Mouse (Mus musculus): ENCODE data around the gene Ppm1d. TPM values are rescaled to one million over a fixed set of nuclear protein-coding genes. Genes with fewer than 3 reads are reported as not detected.

Ppm1d gene
- polyA plus RNA-seq, 1 experiment, result 2.6 TPM

GRCm38 (mm10) chr11:85329167-85329894 lies 18.3 kb downstream of the Ppm1d start:
- Histone ChIP-seq H3K4me1 (ENCODE audit: control insufficient read depth, insufficient read depth, insufficient read length, low read length) (no peaks in the 10 kb centered on the region), H3K27ac (ENCODE audit: insufficient read depth, low read depth, low read length) (no peak overlapping the region), H3K4me3 (ENCODE audit: low read depth, low read length) (no peak overlapping the region), H3K36me3 (ENCODE audit: control insufficient read depth, insufficient read depth, low read length) (peaks cover 19% of the 10 kb centered on the region), H3K27me3 (ENCODE audit: control insufficient read depth, insufficient read depth, low read length) (no peaks in the 10 kb centered on the region)
- WGBS, result 92% methylated on average over 7 of the region's 7 CpGs
- TF ChIP-seq POLR2A (IDR thresholded peaks at IDR 0.05; ENCODE audit: low read depth, low read length), result no peak
- TF ChIP-seq CTCF (IDR thresholded peaks at IDR 0.05; ENCODE audit: extremely low read depth, insufficient read length, insufficient replicate concordance, low read depth, low read length), result no peak

DNA sequence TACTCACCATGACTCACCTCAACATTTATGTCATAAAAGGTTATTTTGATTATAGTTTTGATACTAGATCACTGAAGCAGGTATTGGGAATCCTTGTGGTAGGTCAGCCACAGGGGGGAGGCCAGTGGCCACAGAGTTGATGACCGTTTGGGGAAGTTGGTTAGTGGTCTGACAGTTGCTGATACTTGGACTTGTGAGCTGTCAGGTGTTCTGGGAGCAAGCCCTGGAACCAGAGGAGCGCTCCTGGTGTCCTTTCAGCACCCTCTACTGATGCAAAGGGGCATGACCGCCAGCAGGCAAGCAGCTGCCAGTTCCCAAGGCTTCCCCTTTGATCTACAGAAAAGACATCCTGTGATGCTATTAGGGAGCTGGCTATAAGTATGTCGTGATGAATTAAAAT lies 23.7 kb downstream of the Ppm1d start:
- WGBS, result 49% methylated on average over 4 of the region's 4 CpGs

DNA sequence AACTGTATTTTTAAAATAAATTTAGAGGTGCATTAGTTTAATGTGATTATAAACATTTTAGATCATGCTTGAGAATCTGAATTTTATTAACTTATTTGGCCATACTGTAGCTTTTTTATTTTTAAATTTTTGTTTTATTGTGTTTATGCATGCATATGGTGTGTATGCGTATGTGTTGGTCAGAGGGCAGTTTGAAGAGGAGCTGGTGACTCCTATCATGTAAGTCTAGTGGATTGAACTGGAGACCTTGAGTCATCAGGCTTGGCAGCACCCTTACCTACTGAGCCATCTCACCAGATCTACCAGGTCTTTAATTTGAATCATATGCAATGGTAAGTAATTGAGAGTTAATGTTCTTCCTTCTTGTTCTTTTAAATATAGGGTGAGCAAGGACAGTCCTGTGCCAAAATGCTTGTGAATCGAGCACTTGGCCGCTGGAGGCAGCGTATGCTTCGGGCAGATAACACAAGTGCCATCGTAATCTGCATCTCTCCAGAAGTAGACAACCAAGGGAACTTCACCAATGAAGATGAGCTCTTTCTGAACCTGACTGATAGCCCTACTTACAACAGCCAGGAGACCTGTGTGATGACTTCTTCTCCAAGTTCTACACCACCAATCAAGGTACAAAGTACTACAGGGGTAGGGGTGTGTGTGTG lies 28.3 kb downstream of the Ppm1d start:
- 94% methylated on average over 6 of the region's 6 CpGs for WGBS
- no peak for TF ChIP-seq CTCF (IDR thresholded peaks at IDR 0.05; ENCODE audit: extremely low read depth, insufficient read length, insufficient replicate concordance, low read depth, low read length)
- no peak for TF ChIP-seq POLR2A (IDR thresholded peaks at IDR 0.05; ENCODE audit: low read depth, low read length)
- H3K27ac ChIP-seq (ENCODE audit: insufficient read depth, low read depth, low read length), result no peak overlapping the region
- no peaks in the 10 kb centered on the region for H3K4me1 ChIP-seq (ENCODE audit: control insufficient read depth, insufficient read depth, insufficient read length, low read length)
- peaks cover 30% of the 10 kb centered on the region for H3K36me3 ChIP-seq (ENCODE audit: control insufficient read depth, insufficient read depth, low read length)
- no peaks in the 10 kb centered on the region for H3K27me3 ChIP-seq (ENCODE audit: control insufficient read depth, insufficient read depth, low read length)
- H3K4me3 ChIP-seq (ENCODE audit: low read depth, low read length), result no peak overlapping the region

More for the DNA sequence above, 23.7 kb downstream of the Ppm1d start:
- no peak overlapping the region for H3K27ac ChIP-seq (ENCODE audit: insufficient read depth, low read depth, low read length)
- H3K4me3 ChIP-seq (ENCODE audit: low read depth, low read length), result no peak overlapping the region
- no peaks in the 10 kb centered on the region for H3K27me3 ChIP-seq (ENCODE audit: control insufficient read depth, insufficient read depth, low read length)
- H3K36me3 ChIP-seq (ENCODE audit: control insufficient read depth, insufficient read depth, low read length), result peaks cover 28% of the 10 kb centered on the region
- no peaks in the 10 kb centered on the region for H3K4me1 ChIP-seq (ENCODE audit: control insufficient read depth, insufficient read depth, insufficient read length, low read length)
- TF ChIP-seq CTCF (IDR thresholded peaks at IDR 0.05; ENCODE audit: extremely low read depth, insufficient read length, insufficient replicate concordance, low read depth, low read length), result peak; percentile 38; the same call in 1 of the 2 replicates
- TF ChIP-seq POLR2A (IDR thresholded peaks at IDR 0.05; ENCODE audit: low read depth, low read length), result no peak

DNA sequence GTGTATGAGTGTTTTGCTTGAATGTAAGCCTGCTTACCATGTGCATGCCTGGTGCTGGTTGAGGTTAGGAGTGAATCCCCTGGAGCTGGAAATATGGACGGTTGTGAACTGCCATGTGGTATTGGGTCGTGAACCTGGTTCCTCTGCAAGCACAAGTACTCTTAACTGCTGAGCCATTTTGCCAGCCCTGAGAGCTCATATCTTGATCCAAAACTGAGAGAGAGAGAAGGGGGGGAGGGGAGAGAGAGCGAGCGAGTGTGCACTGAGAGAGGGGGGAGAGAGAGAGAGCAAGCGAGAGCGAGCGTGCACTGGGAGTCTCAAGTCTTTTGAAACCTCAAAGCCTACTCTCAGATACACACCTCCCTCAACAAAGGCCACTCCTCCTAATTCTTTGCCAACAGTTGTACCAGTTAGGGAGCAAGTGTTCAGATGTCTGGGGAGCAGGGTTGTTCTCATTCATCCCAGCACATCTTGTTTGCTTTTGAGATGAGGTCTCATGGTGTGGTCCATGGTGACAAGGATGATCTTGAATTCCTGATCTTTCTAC lies 29.1 kb downstream of the Ppm1d start:
- Histone ChIP-seq H3K36me3 (ENCODE audit: control insufficient read depth, insufficient read depth, low read length) (peaks cover 30% of the 10 kb centered on the region), H3K4me1 (ENCODE audit: control insufficient read depth, insufficient read depth, insufficient read length, low read length) (no peaks in the 10 kb centered on the region)
- WGBS, result 91% methylated on average over 7 of the region's 7 CpGs

DNA sequence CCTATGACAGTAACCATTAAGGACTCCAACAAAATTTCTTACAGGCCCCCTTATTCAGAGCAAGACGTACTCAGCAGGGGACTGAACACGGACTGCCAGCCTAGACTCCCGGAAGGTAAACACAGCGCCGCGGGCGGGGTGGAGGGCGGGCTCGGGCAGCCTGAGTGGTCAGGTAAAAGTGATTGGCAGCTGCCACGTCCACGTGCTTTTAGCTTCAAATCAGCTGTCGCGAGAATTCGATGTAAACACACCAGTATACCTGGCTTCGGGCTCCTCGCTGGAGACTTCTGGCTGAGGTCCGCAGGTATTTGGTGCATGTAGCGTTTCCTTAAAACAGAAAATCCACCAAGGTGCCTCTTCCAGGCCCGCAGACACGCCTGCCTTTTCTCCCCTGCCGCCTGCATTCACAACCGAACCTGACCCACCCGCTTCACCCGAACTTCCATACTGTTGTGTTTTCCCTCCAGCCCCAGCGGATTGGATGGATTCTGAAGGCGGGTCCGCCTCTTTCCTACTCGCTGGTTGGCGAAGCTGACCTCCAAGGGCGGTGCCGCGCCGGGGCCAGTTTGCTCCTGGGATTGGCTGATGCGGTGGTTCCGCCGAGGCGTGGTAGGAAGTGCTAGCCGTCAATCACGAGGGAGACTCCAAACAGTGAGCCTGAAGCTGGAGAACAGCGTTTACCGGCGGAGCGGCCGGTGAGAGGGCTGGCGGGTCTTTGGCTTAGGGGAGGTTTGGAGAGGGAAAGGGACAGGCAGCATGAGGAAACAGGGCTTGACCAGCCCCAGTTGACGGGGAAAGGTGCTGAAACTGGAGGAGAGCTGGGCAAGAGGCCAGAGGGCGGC lies 41.7 kb downstream of the Ppm1d start, which contains the start of gene Bcas3:
Gene Bcas3 (plus strand): TSS at position 629 of the 842 bp plus-strand sequence.
- Histone ChIP-seq H3K27ac (ENCODE audit: insufficient read depth, low read depth, low read length) (peak within 1 kb of the TSS; percentile 73), H3K4me3 (ENCODE audit: low read depth, low read length) (peak within 1 kb of the TSS; percentile 97), H3K27me3 (ENCODE audit: control insufficient read depth, insufficient read depth, low read length) (no peaks in the 10 kb centered on the region), H3K4me1 (ENCODE audit: control insufficient read depth, insufficient read depth, insufficient read length, low read length) (no peaks in the 10 kb centered on the region), H3K36me3 (ENCODE audit: control insufficient read depth, insufficient read depth, low read length) (no peaks in the 10 kb centered on the region)
- under 1% methylated on average over 47 of the region's 47 CpGs for WGBS
- TF ChIP-seq POLR2A (IDR thresholded peaks at IDR 0.05; ENCODE audit: low read depth, low read length) (peak; percentile 84), CTCF (IDR thresholded peaks at IDR 0.05; ENCODE audit: extremely low read depth, insufficient read length, insufficient replicate concordance, low read depth, low read length) (no peak)

More for the DNA sequence above, 29.1 kb downstream of the Ppm1d start:
- H3K4me3 ChIP-seq (ENCODE audit: low read depth, low read length), result no peak overlapping the region
- TF ChIP-seq CTCF (IDR thresholded peaks at IDR 0.05; ENCODE audit: extremely low read depth, insufficient read length, insufficient replicate concordance, low read depth, low read length) (no peak), POLR2A (IDR thresholded peaks at IDR 0.05; ENCODE audit: low read depth, low read length) (no peak)
- no peaks in the 10 kb centered on the region for H3K27me3 ChIP-seq (ENCODE audit: control insufficient read depth, insufficient read depth, low read length)
- no peak overlapping the region for H3K27ac ChIP-seq (ENCODE audit: insufficient read depth, low read depth, low read length)

DNA sequence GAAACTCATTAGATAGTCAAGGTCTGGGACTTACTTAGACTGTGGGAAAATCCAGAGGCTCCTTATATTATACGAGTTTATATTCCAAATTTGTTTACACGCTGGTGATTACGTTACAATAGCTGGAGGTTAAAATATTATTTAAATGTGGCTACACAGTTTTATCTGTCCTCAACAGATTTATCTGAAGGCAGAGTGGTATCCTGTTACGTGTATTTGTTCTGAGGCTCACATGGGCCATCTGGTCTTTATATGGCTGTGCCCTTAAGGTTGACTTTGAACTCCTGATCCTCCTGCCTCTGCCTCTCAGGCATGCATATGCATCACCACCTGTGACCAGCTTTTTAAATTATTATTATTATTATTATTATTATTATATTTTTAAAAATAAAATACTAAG lies 42.8 kb downstream of the Ppm1d start:
- TF ChIP-seq POLR2A (IDR thresholded peaks at IDR 0.05; ENCODE audit: low read depth, low read length), result no peak
- TF ChIP-seq CTCF (IDR thresholded peaks at IDR 0.05; ENCODE audit: extremely low read depth, insufficient read length, insufficient replicate concordance, low read depth, low read length), result no peak
- H3K27ac ChIP-seq (ENCODE audit: insufficient read depth, low read depth, low read length), result no peak overlapping the region
- no peaks in the 10 kb centered on the region; the same call in 1 of the 2 replicates for H3K36me3 ChIP-seq (ENCODE audit: control insufficient read depth, insufficient read depth, low read length)
- no peaks in the 10 kb centered on the region for H3K27me3 ChIP-seq (ENCODE audit: control insufficient read depth, insufficient read depth, low read length)
- WGBS, result 39% methylated on average over 4 of the region's 4 CpGs
- no peak overlapping the region for H3K4me3 ChIP-seq (ENCODE audit: low read depth, low read length)
- H3K4me1 ChIP-seq (ENCODE audit: control insufficient read depth, insufficient read depth, insufficient read length, low read length), result no peaks in the 10 kb centered on the region

Measured in small intestine, adult 2 months (tissue).